Mouse (Mus musculus) mouse embryonic stem cell (cell line): ENCODE measurements around the gene Thsd7b.
"Not testable (repeated sequence)": the region's sequence is repeated elsewhere in the genome, so short reads cannot be mapped to it uniquely, and the experiment has no call there.

Experiments used
- in situ Hi-C, 2 experiments: fragments of 300-500 bp; cut with MboI; formaldehyde crosslinking; loops; 1 replicate in 1 of 2; 3 replicates in 1 of 2; pipeline ENCODE4 v1.14.3; 2019 to 2020; ENCODE audit warnings: low sequenced_read_pairs in 2 of 2, low pct_unique_long_range_greater_than_20kb in 1 of 2, mixed read lengths in 1 of 2; ENCODE audit not compliant: unreplicated experiment in 1 of 2

The Thsd7b gene

DNA sequence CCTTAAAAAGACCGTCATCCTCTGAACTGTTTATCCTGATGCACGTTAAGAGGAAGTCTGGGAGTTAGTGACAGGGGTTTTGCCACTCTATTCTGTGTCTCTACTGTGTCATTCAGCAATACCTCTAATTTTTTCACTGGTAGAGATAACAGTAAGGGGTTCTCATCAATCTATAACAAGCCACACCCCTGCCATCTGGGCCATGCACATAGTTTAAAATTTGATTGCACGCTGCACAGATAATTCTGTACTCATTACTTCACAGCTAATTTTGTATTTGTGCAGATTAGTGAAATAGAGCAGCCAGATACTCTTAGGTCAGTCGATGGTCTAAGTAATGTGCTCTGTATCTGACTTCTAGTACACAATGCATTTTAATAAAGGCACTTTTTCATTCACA lies 673.9 kb downstream of the Thsd7b start:
- in situ Hi-C loops: no loop called here

DNA sequence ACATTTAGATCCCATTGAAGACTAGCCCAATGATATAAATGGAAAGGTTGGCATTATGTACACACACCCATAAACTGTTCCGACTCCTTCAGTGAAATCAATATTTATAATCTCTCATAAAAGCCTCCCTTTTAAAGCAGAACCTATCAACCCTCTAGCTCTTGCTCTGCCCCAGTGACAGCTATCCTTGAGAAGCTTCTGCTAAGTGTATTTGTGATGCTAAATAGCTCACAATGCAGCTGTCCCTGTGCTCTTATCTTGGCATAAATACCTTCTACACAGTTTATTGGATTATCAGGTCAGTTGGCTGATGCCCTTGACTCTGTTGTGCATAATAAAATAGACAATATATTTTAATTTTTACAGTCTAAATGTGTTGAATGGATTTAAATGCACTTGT lies 682.4 kb downstream of the Thsd7b start:
- in situ Hi-C loops: no loop called here

DNA sequence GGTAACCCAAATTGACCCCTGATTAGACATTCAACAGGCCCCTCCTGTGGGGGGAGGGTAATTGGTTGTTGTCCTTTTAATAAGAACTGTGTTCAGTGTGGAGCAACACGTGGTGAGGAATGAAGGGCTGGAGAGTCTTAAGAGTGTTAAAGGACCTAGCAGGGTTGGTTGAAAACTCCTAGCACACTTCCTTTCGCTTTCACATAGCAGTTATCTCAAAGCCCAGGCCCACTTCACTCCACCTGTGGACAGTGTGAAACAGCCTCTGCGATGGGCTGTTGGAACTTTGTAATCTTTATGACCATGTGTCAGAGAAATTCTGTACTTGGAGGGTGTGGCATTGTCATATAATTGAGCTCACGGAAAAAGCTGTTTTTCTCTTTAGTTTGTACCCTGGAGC lies 683.5 kb downstream of the Thsd7b start:
- in situ Hi-C loops: no loop called here

DNA sequence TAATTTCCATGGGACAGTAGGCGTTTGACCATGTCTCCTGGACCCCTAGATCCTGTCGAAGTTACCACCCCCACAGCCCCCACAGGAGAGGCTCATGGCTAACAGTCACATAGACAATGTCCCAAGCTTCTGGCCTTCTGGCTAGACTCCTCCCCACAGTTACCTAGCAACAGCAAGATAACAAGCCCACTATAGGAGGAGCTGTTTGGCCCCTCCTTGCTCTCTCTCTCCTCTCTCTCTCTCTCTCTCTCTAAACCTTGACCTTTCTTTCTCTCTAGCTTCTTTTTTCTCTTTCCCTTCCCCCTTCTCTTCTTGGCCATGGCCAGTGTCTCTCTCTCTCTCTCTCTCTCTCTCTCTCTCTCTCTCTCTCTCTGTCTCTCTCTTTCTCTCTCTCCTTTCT lies 686.2 kb downstream of the Thsd7b start:
- in situ Hi-C loops: not testable (repeated sequence)

- in situ Hi-C loops: no loop called here
These were observed 690.1 kb downstream of the Thsd7b start for GRCm38 (mm10) chr1:129963166-129963565.

- in situ Hi-C loops: not testable (repeated sequence)
These were observed 716.1 kb downstream of the Thsd7b start for GRCm38 (mm10) chr1:129989247-129989646.

DNA sequence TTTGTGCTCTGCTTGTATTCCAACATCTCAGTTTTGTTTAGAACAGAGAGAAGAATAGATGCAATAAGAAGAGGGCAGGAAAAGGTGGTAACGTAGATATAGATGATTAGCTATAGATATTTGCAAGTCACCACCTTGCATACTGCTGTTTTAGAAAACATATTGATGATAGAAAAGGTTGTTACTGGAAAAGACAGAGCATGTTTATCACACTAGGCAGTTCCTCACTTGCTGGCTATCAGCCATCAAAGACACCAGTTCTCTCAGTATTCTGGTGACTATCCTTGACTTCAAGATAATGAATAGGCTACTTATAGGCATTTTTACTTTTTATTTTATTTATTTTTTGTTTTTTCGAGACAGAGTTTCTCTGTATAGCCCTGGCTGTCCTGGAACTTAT lies 717.7 kb downstream of the Thsd7b start:
- in situ Hi-C loops: no loop called here

- in situ Hi-C loops: no loop called here
These were observed 781.9 kb downstream of the Thsd7b start for GRCm38 (mm10) chr1:130055012-130055411.

GRCm38 (mm10) chr1:130062105-130062504 lies 789.0 kb downstream of the Thsd7b start:
- in situ Hi-C loops: no loop called here

DNA sequence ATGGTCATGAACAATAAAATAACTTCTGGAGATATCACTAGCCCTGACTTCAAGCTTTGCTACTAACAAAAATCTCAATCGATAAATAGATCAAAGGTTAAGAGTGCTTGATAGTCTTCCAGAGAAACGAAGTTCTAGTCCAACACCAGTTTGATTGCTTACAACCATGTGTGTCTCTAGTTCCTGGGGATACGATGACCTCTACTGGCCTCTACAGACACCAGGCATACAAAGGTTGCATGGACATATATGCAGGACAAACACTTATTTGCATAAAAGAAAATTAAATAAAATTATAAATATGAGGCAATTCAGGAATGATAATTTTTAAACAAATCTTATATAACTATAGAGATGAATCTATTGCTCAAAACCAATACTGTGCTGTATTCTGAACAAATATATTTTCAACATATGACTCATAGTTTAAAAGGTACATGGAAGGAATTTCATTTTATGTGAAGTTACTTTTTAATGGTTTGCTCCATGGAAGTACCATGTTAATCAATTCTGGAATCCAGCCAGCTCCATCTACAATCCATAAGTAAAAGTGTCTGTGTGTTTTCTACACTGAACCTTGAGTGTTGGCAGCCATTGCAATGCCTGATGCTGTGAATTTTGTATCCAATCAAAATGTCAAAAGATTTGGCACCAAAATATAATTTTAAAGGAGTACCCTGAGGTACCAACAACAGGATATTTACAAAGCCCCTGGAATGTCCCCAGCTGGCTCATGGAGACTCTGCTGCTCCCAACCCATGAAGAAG lies 793.3 kb downstream of the Thsd7b start:
- in situ Hi-C loops: no loop called here

DNA sequence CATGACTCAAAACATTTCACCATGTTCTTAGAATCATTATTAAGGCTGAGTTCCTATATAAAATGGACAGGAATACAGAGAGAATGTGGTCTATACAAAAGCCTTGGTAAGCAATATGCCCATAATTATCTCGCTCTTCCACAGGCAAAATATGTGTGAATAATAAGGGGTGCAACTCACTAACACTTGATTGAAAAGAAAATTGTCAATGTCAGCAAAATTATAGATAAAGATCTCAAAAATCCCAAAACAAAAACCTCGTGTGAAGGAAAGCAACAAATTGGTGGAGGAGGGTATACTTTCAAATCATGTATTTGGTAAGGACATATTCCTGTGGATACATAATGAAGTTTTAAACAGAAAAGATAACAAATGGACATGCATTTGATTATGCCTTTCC lies 810.7 kb downstream of the Thsd7b start:
- in situ Hi-C loops: no loop called here

DNA sequence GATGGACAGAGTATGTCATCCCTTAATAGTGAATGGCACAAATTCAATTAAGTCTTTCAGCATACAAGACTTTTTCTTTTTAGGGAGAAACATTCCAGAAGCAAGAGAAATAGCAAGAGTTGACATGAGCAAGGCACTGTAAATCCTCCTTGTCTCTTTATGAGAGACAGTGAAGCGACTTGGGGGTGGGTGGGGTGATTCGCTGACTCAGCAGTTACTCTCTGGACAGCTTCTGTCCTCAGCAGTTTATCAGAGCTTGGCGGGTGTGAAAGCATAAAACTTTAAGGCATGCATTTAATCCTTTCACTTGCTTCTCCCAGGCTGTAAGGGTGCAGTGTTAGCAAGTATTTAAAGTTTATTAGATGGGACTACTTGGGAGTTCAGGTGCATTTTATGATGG lies 812.1 kb downstream of the Thsd7b start:
- in situ Hi-C loops: no loop called here

GRCm38 (mm10) chr1:130085910-130086309 lies 812.8 kb downstream of the Thsd7b start:
- in situ Hi-C loops: no loop called here

GRCm38 (mm10) chr1:130099227-130099626 lies 826.1 kb downstream of the Thsd7b start:
- in situ Hi-C loops: no loop called here

- in situ Hi-C loops: no loop called here
These were observed 839.6 kb downstream of the Thsd7b start for GRCm38 (mm10) chr1:130112580-130113314.

DNA sequence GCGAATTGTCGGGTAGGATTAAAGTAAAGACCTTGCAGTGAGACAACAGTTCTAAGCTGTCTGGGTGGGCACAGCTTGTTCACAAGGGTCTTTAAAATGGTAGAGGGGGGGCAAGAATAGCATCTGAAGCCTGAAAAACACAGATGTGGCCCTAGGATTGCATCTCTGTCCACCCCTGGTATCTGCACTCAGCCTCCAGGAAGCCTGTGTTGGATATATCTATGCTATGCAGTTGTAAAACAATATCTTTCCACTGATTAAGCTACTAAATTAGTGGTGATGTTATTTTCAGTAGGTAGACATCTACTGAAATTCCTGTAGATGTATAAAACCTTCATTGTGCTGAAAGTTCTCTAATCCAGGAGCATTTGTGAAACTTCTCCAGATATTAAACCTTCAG lies 840.4 kb downstream of the Thsd7b start:
- in situ Hi-C loops: no loop called here

DNA sequence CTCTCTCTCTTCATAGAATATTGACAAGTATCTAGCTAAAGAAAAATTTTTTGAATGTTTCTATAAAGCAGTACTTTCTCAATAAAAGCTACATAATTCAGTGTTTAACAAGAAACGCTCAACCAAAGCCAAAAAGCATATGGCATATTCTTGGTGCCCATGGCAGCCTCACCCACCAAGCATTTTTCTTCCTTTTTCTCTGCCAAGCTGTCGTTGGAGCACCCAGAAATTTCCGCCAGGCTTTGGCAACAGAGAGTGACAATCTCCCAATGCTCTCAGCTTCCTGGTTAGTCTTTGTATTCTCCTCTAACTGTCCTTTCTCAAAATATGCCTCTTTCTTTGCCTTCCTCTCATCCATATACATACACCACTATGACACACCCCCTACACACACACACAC lies 857.8 kb downstream of the Thsd7b start:
- in situ Hi-C loops: no loop called here

GRCm38 (mm10) chr1:130166187-130166586 lies 893.1 kb downstream of the Thsd7b start:
- in situ Hi-C loops: loop anchor here (5.0 to 10.0 kb wide), 2 partner anchors 186 to 209 kb away; no protein-coding TSS in a partner anchor

- in situ Hi-C loops: loop anchor here (5.0 to 10.0 kb wide), 2 partner anchors 185 to 208 kb away; no protein-coding TSS in a partner anchor
These were observed 894.2 kb downstream of the Thsd7b start for GRCm38 (mm10) chr1:130167260-130167659.

GRCm38 (mm10) chr1:130169875-130170274 lies 896.8 kb downstream of the Thsd7b start:
- in situ Hi-C loops: loop anchor here (5.0 to 10.0 kb wide), 2 partner anchors 182 to 205 kb away; no protein-coding TSS in a partner anchor
